Mouse (Mus musculus): ENCODE measurements around the gene Tmem179. TPM values are rescaled to one million over a fixed set of nuclear protein-coding genes. Genes with fewer than 3 reads are reported as not detected.

Tmem179 gene
- 100 to 1,000 TPM; 131 to 133 TPM for total RNA-seq (2021)

GRCm38 (mm10) chr12:112516697-112517337, at the start of gene Tmem179:
Gene Tmem179 (minus strand): TSS chr12:112516747.
- no peak for DNase-seq (ENCODE audit: low spot score in 2 of 2)
- intact Hi-C loops (cut with DNase I): no loop called here

GRCm38 (mm10) chr12:112563011-112563410, 46.5 kb upstream of the Tmem179 start:
- intact Hi-C loops (cut with DNase I): no loop called here
- no peak for DNase-seq (ENCODE audit: low spot score in 2 of 2)

GRCm38 (mm10) chr12:112562462-112562861, 45.9 kb upstream of the Tmem179 start:
- no peak for DNase-seq (ENCODE audit: low spot score in 2 of 2)
- intact Hi-C loops (cut with DNase I): no loop called here

GRCm38 (mm10) chr12:112561163-112561562, 44.6 kb upstream of the Tmem179 start:
- DNase-seq (ENCODE audit: low spot score in 2 of 2): no peak
- intact Hi-C loops (cut with DNase I): no loop called here

GRCm38 (mm10) chr12:112560176-112560797, 43.7 kb upstream of the Tmem179 start:
- intact Hi-C loops (cut with DNase I): no loop called here
- no peak for DNase-seq (ENCODE audit: low spot score in 2 of 2)

- no peak for DNase-seq (ENCODE audit: low spot score in 2 of 2)
- intact Hi-C loops (cut with DNase I): no loop called here
Observed at GRCm38 (mm10) chr12:112559671-112560070, 43.1 kb upstream of the Tmem179 start.

GRCm38 (mm10) chr12:112559231-112559630, 42.7 kb upstream of the Tmem179 start:
- intact Hi-C loops (cut with DNase I): no loop called here
- DNase-seq (ENCODE audit: low spot score in 2 of 2): no peak

- no peak for DNase-seq (ENCODE audit: low spot score in 2 of 2)
- intact Hi-C loops (cut with DNase I): no loop called here
Observed at GRCm38 (mm10) chr12:112557219-112557618, 40.7 kb upstream of the Tmem179 start.

GRCm38 (mm10) chr12:112556531-112557060, 40.0 kb upstream of the Tmem179 start:
- DNase-seq (ENCODE audit: low spot score in 2 of 2): no peak
- intact Hi-C loops (cut with DNase I): no loop called here

GRCm38 (mm10) chr12:112554900-112555299, 38.4 kb upstream of the Tmem179 start:
- intact Hi-C loops (cut with DNase I): no loop called here
- no peak for DNase-seq (ENCODE audit: low spot score in 2 of 2)

GRCm38 (mm10) chr12:112552520-112552919, 36.0 kb upstream of the Tmem179 start:
- no peak for DNase-seq (ENCODE audit: low spot score in 2 of 2)
- intact Hi-C loops (cut with DNase I): loop anchor here (1.0 kb wide), 2 partner anchors 53 to 71 kb away; no protein-coding TSS in a partner anchor

- intact Hi-C loops (cut with DNase I): loop anchor here (1.0 kb wide), 2 partner anchors 53 to 71 kb away; no protein-coding TSS in a partner anchor
- DNase-seq (ENCODE audit: low spot score in 2 of 2): peak; percentile 93 to 94
Observed at GRCm38 (mm10) chr12:112551861-112552375, 35.4 kb upstream of the Tmem179 start.

- no peak for DNase-seq (ENCODE audit: low spot score in 2 of 2)
Observed at GRCm38 (mm10) chr12:112549287-112549686, 32.7 kb upstream of the Tmem179 start.

GRCm38 (mm10) chr12:112546110-112546509, 29.6 kb upstream of the Tmem179 start:
- DNase-seq (ENCODE audit: low spot score in 2 of 2): no peak
- intact Hi-C loops (cut with DNase I): loop anchor here (10.0 kb wide), 1 partner anchor 431 kb away; no protein-coding TSS in a partner anchor

More at GRCm38 (mm10) chr12:112549287-112549686, 32.7 kb upstream of the Tmem179 start:
- intact Hi-C loops (cut with DNase I): loop anchor here (10.0 kb wide), 1 partner anchor 434 kb away; no protein-coding TSS in a partner anchor

GRCm38 (mm10) chr12:112544946-112545701, 28.6 kb upstream of the Tmem179 start:
- no peak for DNase-seq (ENCODE audit: low spot score in 2 of 2)
- intact Hi-C loops (cut with DNase I): loop anchor here (5.0 to 10.0 kb wide), 2 partner anchors 48 to 430 kb away; no protein-coding TSS in a partner anchor

- DNase-seq (ENCODE audit: low spot score in 2 of 2): no peak
- intact Hi-C loops (cut with DNase I): loop anchor here (1.0 to 10.0 kb wide), 3 partner anchors 47 to 429 kb away; no protein-coding TSS in a partner anchor
Observed at GRCm38 (mm10) chr12:112543941-112544340, 27.4 kb upstream of the Tmem179 start.

- DNase-seq (ENCODE audit: low spot score in 2 of 2): peak; percentile 88 to 90
- intact Hi-C loops (cut with DNase I): loop anchor here (1.0 to 10.0 kb wide), 3 partner anchors 46 to 428 kb away; no protein-coding TSS in a partner anchor
Observed at GRCm38 (mm10) chr12:112542920-112543300, 26.4 kb upstream of the Tmem179 start.

GRCm38 (mm10) chr12:112542257-112542919, 25.8 kb upstream of the Tmem179 start:
- intact Hi-C loops (cut with DNase I): loop anchor here (5.0 to 10.0 kb wide), 2 partner anchors 45 to 428 kb away; no protein-coding TSS in a partner anchor

More at GRCm38 (mm10) chr12:112542257-112542919, 25.8 kb upstream of the Tmem179 start:
- no peak for DNase-seq (ENCODE audit: low spot score in 2 of 2)
